9 mouse cellular contexts compared by ENCODE assay signal in genomic region chr14:20340149-20340548, GRCm38 (mm10). TPM values are rescaled to one million over a fixed set of nuclear protein-coding genes. Genes with fewer than 3 reads are reported as not detected.
DNase-seq lines count a peak whose midpoint lies in the region; ATAC-seq and TF ChIP-seq lines count a peak whose summit lies in the region.
"Had no signal": no experiment of that assay in that cellular context is flagged by ENCODE, and none has a peak within 500 bp of the region (broad histone marks: within the 10 kb centered on the region; RNA-seq: fewer than 3 reads in every experiment).

No protein-coding gene starts in this region.

- no peak for TF ChIP-seq POLR2A in CH12.LX (IDR thresholded peaks at IDR 0.05; ENCODE audit: low read depth, low read length)

- intact Hi-C loops in heart, postnatal 14 days (cut with DNase I): no loop called here
- intact Hi-C loops in heart, postnatal 25 days (cut with DNase I): no loop called here
- intact Hi-C loops in left cerebral cortex, postnatal 36 days (cut with DNase I): no loop called here

- dilution Hi-C loops in CH12.LX (cut with MboI; ENCODE audit: extremely low pct_ligation_motif_present, extremely low pct_unique_long_range_greater_than_20kb, low sequenced_read_pairs): no loop called here

- H3K27me3 ChIP-seq in CH12.LX (replicated peaks): no peaks in the 10 kb centered on the region
- H3K27me3 ChIP-seq in liver, embryonic 14.5 days (ENCODE audit: control insufficient read depth, insufficient read depth, low read length): no peaks in the 10 kb centered on the region
- no peaks in the 10 kb centered on the region for H3K27me3 ChIP-seq in stomach, postnatal 0 days (ENCODE audit: control insufficient read depth, insufficient read depth, low read length)
- H3K27me3 ChIP-seq in hindbrain, embryonic 13.5 days: no peaks in the 10 kb centered on the region
- H3K27me3 ChIP-seq: megakaryocyte, embryonic 14.5 days had no signal

- H3K9ac ChIP-seq in CH12.LX (ENCODE audit: insufficient read depth, low read depth): no peak overlapping the region
- H3K9ac ChIP-seq in liver, embryonic 14.5 days (replicated peaks): no peak overlapping the region
- H3K9ac ChIP-seq in stomach, postnatal 0 days (ENCODE audit: low read length): no peak overlapping the region
- H3K9ac ChIP-seq in hindbrain, embryonic 13.5 days: no peak overlapping the region

- WGBS in liver, embryonic 14.5 days (ENCODE audit: insufficient replicate concordance): 80% methylated on average over 8 of the region's 8 CpGs
- WGBS in stomach, postnatal 0 days: 86% methylated on average over 8 of the region's 8 CpGs
- WGBS in hindbrain, embryonic 13.5 days: 83% methylated on average over 8 of the region's 8 CpGs

- no peak for TF ChIP-seq RAD21 in CH12.LX (IDR thresholded peaks at IDR 0.05; ENCODE audit: low read depth, low read length)

- peak; percentile 50 to 58 for TF ChIP-seq CTCF in CH12.LX (conservative IDR thresholded peaks at IDR 0.05 in 1 of 2, IDR thresholded peaks at IDR 0.05 in 1 of 2; ENCODE audit: low read depth in 2 of 2, low read length in 2 of 2)
- TF ChIP-seq CTCF in liver, embryonic 14.5 days (IDR thresholded peaks at IDR 0.05; ENCODE audit: low read depth): peak; percentile 74
- peak; percentile 68 for TF ChIP-seq CTCF in stomach, postnatal 0 days (IDR thresholded peaks at IDR 0.05; ENCODE audit: low read depth)

- H3K36me3 ChIP-seq in CH12.LX (replicated peaks in 1 of 2; ENCODE audit: control insufficient read depth in 1 of 2, insufficient read depth in 1 of 2, low read length in 1 of 2): peaks cover 43 to 85% of the 10 kb centered on the region in 2 experiments
- peaks cover 17% of the 10 kb centered on the region for H3K36me3 ChIP-seq in liver, embryonic 14.5 days (replicated peaks; ENCODE audit: control insufficient read depth, insufficient read depth, low read depth)
- H3K36me3 ChIP-seq in stomach, postnatal 0 days (ENCODE audit: control insufficient read depth, insufficient read depth, low read length): peaks cover 12% of the 10 kb centered on the region
- H3K36me3 ChIP-seq in hindbrain, embryonic 13.5 days: peaks cover 65% of the 10 kb centered on the region

- peak; percentile 33 to 42 for DNase-seq in heart, postnatal 14 days
- no peak for DNase-seq in heart, postnatal 25 days (ENCODE audit: low spot score)
- peak; percentile 67 for DNase-seq in CH12.LX (ENCODE audit: extremely low read depth)
- DNase-seq in c-Kit-negative CD71-positive TER-119-positive erythroid progenitor cells, embryonic 14.5 days (ENCODE audit: low read depth, low spot score): peak; percentile 47
- peak in 2 of 3 experiments; percentile 28 to 40 for DNase-seq in liver, embryonic 14.5 days (ENCODE audit: low read depth in 3 of 3, low spot score in 3 of 3)
- DNase-seq in stomach, postnatal 0 days (ENCODE audit: low spot score): peak; percentile 21
- DNase-seq in left cerebral cortex, postnatal 36 days (ENCODE audit: low spot score in 2 of 2): no peak

- H3K9me3 ChIP-seq in CH12.LX (replicated peaks; ENCODE audit: low read length): no peaks in the 10 kb centered on the region
- no peaks in the 10 kb centered on the region for H3K9me3 ChIP-seq in liver, embryonic 14.5 days (ENCODE audit: control insufficient read depth, low read length)
- no peaks in the 10 kb centered on the region for H3K9me3 ChIP-seq in stomach, postnatal 0 days (ENCODE audit: control insufficient read depth, low read length)
- H3K9me3 ChIP-seq in hindbrain, embryonic 13.5 days: no peaks in the 10 kb centered on the region
- H3K9me3 ChIP-seq: megakaryocyte, embryonic 14.5 days had no signal

- in situ Hi-C loops in CH12.LX (cut with MboI; ENCODE audit: low pct_ligation_motif_present, low pct_unique_long_range_greater_than_20kb, low sequenced_read_pairs): no loop called here

- H3K4me2 ChIP-seq in CH12.LX (ENCODE audit: insufficient read depth, low read depth, poor library complexity, severe bottlenecking): no peak overlapping the region
- peak overlapping the region; percentile 49; the same call in 1 of the 2 replicates for H3K4me2 ChIP-seq in liver, embryonic 14.5 days (ENCODE audit: low read depth)
- no peak overlapping the region for H3K4me2 ChIP-seq in stomach, postnatal 0 days (replicated peaks; ENCODE audit: low read depth)
- H3K4me2 ChIP-seq in hindbrain, embryonic 13.5 days: no peak overlapping the region

- peaks cover 3 to 11% of the 10 kb centered on the region in 2 experiments; a peak in 2 of 4 replicates for H3K4me1 ChIP-seq in CH12.LX (ENCODE audit: control insufficient read depth in 1 of 2, insufficient read depth in 2 of 2)
- H3K4me1 ChIP-seq in liver, embryonic 14.5 days (replicated peaks; ENCODE audit: control insufficient read depth in 2 of 2, insufficient read depth in 2 of 2, low read length in 1 of 2): peaks cover 0 to 2% of the 10 kb centered on the region in 2 experiments; a peak in 2 of 4 replicates
- H3K4me1 ChIP-seq in stomach, postnatal 0 days (replicated peaks; ENCODE audit: control insufficient read depth, insufficient read depth): no peaks in the 10 kb centered on the region
- H3K4me1 ChIP-seq in hindbrain, embryonic 13.5 days (replicated peaks): peaks cover 1% of the 10 kb centered on the region; the same call in 1 of the 2 replicates

- H3K79me2 ChIP-seq in CH12.LX (replicated peaks; ENCODE audit: control insufficient read depth, extremely low read depth, insufficient read depth, poor library complexity, severe bottlenecking): peaks cover 13% of the 10 kb centered on the region; the same call in 1 of the 2 replicates

- no peak for ATAC-seq in liver, embryonic 14.5 days (ENCODE audit: insufficient read depth)
- ATAC-seq in stomach, postnatal 0 days (ENCODE audit: low FRiP score, low TSS enrichment): peak; percentile 79
- no peak for ATAC-seq in hindbrain, embryonic 13.5 days (ENCODE audit: low FRiP score)

- H3K4me3 ChIP-seq in CH12.LX (replicated peaks in 1 of 3; ENCODE audit: low read depth in 2 of 3, low read length in 2 of 3, poor library complexity in 1 of 3): no peak overlapping the region
- H3K4me3 ChIP-seq in liver, embryonic 14.5 days (ENCODE audit: insufficient read depth in 1 of 2, low read depth in 2 of 2, low read length in 2 of 2): no peak overlapping the region
- no peak overlapping the region for H3K4me3 ChIP-seq in stomach, postnatal 0 days (ENCODE audit: low read depth, low read length)
- H3K4me3 ChIP-seq in hindbrain, embryonic 13.5 days: no peak overlapping the region

- no peak for TF ChIP-seq EP300 in CH12.LX (IDR thresholded peaks at IDR 0.05; ENCODE audit: low read length)
- TF ChIP-seq EP300 in liver, embryonic 14.5 days (IDR thresholded peaks at IDR 0.05; ENCODE audit: low read depth): no peak
- TF ChIP-seq EP300 in stomach, postnatal 0 days (optimal IDR thresholded peaks at IDR 0.05): no peak

- no peak overlapping the region for H3K27ac ChIP-seq in CH12.LX (ENCODE audit: insufficient read depth, low read depth)
- H3K27ac ChIP-seq in liver, embryonic 14.5 days: no peak overlapping the region
- no peak overlapping the region for H3K27ac ChIP-seq in stomach, postnatal 0 days (replicated peaks)
- H3K27ac ChIP-seq in hindbrain, embryonic 13.5 days: no peak overlapping the region

RNA-seq across cellular contexts. Expression of gene Ecd, which starts 7.8 kb away (rescaled TPM):
- 10 to 100 TPM; 25.1 to 32.2 TPM for total RNA-seq in heart, postnatal 14 days (2021)
- total RNA-seq in heart, postnatal 25 days (2021): 10 to 100 TPM; 29.9 to 36.2 TPM
- total RNA-seq in CH12.LX (2012; rRNA removed): 61.4 and 72.5 TPM in 2 replicates
- total RNA-seq in CH12.LX (2014; rRNA removed): 105 TPM in 2 replicates
- polyA plus RNA-seq in CH12.LX (2012; ENCODE audit: insufficient read length, low read depth): 98.3 and 112 TPM in 2 replicates
- 12.4 and 15.6 TPM in 2 replicates for polyA plus RNA-seq in liver, embryonic 14.5 days (2012; rRNA removed)
- polyA plus RNA-seq in liver, embryonic 14.5 days (2014; fragmentation: Nextera tagmentation; extraction: Ambion mirVana): 25.8 and 28.9 TPM in 2 replicates
- 21.5 and 23.4 TPM in 2 replicates for polyA plus RNA-seq in stomach, postnatal 0 days (2015; fragmentation: Nextera tagmentation; extraction: Ambion mirVana)
- 10 to 100 TPM; 37.1 to 41.9 TPM for total RNA-seq in left cerebral cortex, postnatal 36 days (2021)
- 51.6 and 53.2 TPM in 2 replicates for polyA plus RNA-seq in hindbrain, embryonic 13.5 days (2015; fragmentation: Nextera tagmentation; extraction: Ambion mirVana)

RNA-seq across cellular contexts. Expression of gene Fam149b, which starts 7.8 kb away (rescaled TPM):
- 10 to 100 TPM; 32.1 to 34.7 TPM for total RNA-seq in heart, postnatal 14 days (2021)
- 10 to 100 TPM; 34.0 to 34.1 TPM for total RNA-seq in heart, postnatal 25 days (2021)
- 15.8 and 16.7 TPM in 2 replicates for total RNA-seq in CH12.LX (2012; rRNA removed)
- 19.3 and 21.9 TPM in 2 replicates for total RNA-seq in CH12.LX (2014; rRNA removed)
- 19.8 and 20.0 TPM in 2 replicates for polyA plus RNA-seq in CH12.LX (2012; ENCODE audit: insufficient read length, low read depth)
- 6.6 and 7.4 TPM in 2 replicates for polyA plus RNA-seq in liver, embryonic 14.5 days (2012; rRNA removed)
- polyA plus RNA-seq in liver, embryonic 14.5 days (2014; fragmentation: Nextera tagmentation; extraction: Ambion mirVana): 6.8 and 8.2 TPM in 2 replicates
- 13.5 and 14.8 TPM in 2 replicates for polyA plus RNA-seq in stomach, postnatal 0 days (2015; fragmentation: Nextera tagmentation; extraction: Ambion mirVana)
- total RNA-seq in left cerebral cortex, postnatal 36 days (2021): 10 to 100 TPM; 46.1 to 56.2 TPM
- 43.3 and 44.2 TPM in 2 replicates for polyA plus RNA-seq in hindbrain, embryonic 13.5 days (2015; fragmentation: Nextera tagmentation; extraction: Ambion mirVana)

RNA-seq across cellular contexts. Expression of gene Nudt13, which starts 45.7 kb away (rescaled TPM):
- 10 to 100 TPM; 25.7 to 35.1 TPM for total RNA-seq in heart, postnatal 14 days (2021)
- 10 to 100 TPM; 27.6 to 33.6 TPM for total RNA-seq in heart, postnatal 25 days (2021)
- 11.2 and 14.8 TPM in 2 replicates for total RNA-seq in CH12.LX (2012; rRNA removed)
- total RNA-seq in CH12.LX (2014; rRNA removed): 10.9 and 12.9 TPM in 2 replicates
- 11.1 and 11.4 TPM in 2 replicates for polyA plus RNA-seq in CH12.LX (2012; ENCODE audit: insufficient read length, low read depth)
- 5.1 and 6.1 TPM in 2 replicates for polyA plus RNA-seq in liver, embryonic 14.5 days (2012; rRNA removed)
- polyA plus RNA-seq in liver, embryonic 14.5 days (2014; fragmentation: Nextera tagmentation; extraction: Ambion mirVana): 2.6 and 4.8 TPM in 2 replicates
- 11.6 and 11.8 TPM in 2 replicates for polyA plus RNA-seq in stomach, postnatal 0 days (2015; fragmentation: Nextera tagmentation; extraction: Ambion mirVana)
- total RNA-seq in left cerebral cortex, postnatal 36 days (2021): 10 to 100 TPM; 17.4 to 19.5 TPM
- polyA plus RNA-seq in hindbrain, embryonic 13.5 days (2015; fragmentation: Nextera tagmentation; extraction: Ambion mirVana): 11.3 and 17.1 TPM in 2 replicates

RNA-seq across cellular contexts. Expression of gene Dnajc9, which starts 48.6 kb away (rescaled TPM):
- 10 to 100 TPM; 12.2 to 15.2 TPM for total RNA-seq in heart, postnatal 14 days (2021)
- total RNA-seq in heart, postnatal 25 days (2021): 10 to 100 TPM; 10.1 to 11.5 TPM
- total RNA-seq in CH12.LX (2012; rRNA removed) (123 and 147 TPM in 2 replicates), CH12.LX (2014; rRNA removed) (223 and 261 TPM in 2 replicates)
- polyA plus RNA-seq in CH12.LX (2012; ENCODE audit: insufficient read length, low read depth): 166 and 208 TPM in 2 replicates
- 30.0 and 76.3 TPM in 2 replicates for polyA plus RNA-seq in liver, embryonic 14.5 days (2012; rRNA removed)
- 94.5 and 103 TPM in 2 replicates for polyA plus RNA-seq in liver, embryonic 14.5 days (2014; fragmentation: Nextera tagmentation; extraction: Ambion mirVana)
- polyA plus RNA-seq in stomach, postnatal 0 days (2015; fragmentation: Nextera tagmentation; extraction: Ambion mirVana): 41.7 and 42.7 TPM in 2 replicates
- 10 to 100 TPM; 24.7 to 25.1 TPM for total RNA-seq in left cerebral cortex, postnatal 36 days (2021)
- polyA plus RNA-seq in hindbrain, embryonic 13.5 days (2015; fragmentation: Nextera tagmentation; extraction: Ambion mirVana): 125 and 126 TPM in 2 replicates

RNA-seq across cellular contexts. Expression of gene Mrps16, which starts 53.3 kb away (rescaled TPM):
- total RNA-seq in heart, postnatal 14 days (2021): 10 to 100 TPM; 64.9 to 68.5 TPM
- total RNA-seq in heart, postnatal 25 days (2021): 10 to 100 TPM; 72.6 to 81.0 TPM
- total RNA-seq in CH12.LX (2012; rRNA removed): 112 and 128 TPM in 2 replicates
- 92.9 and 97.2 TPM in 2 replicates for total RNA-seq in CH12.LX (2014; rRNA removed)
- 107 and 110 TPM in 2 replicates for polyA plus RNA-seq in CH12.LX (2012; ENCODE audit: insufficient read length, low read depth)
- polyA plus RNA-seq in liver, embryonic 14.5 days (2012; rRNA removed): 19.0 and 22.9 TPM in 2 replicates
- polyA plus RNA-seq in liver, embryonic 14.5 days (2014; fragmentation: Nextera tagmentation; extraction: Ambion mirVana): 58.1 and 61.0 TPM in 2 replicates
- polyA plus RNA-seq in stomach, postnatal 0 days (2015; fragmentation: Nextera tagmentation; extraction: Ambion mirVana): 65.0 and 77.4 TPM in 2 replicates
- 10 to 100 TPM; 31.7 to 31.9 TPM for total RNA-seq in left cerebral cortex, postnatal 36 days (2021)
- 61.0 and 64.9 TPM in 2 replicates for polyA plus RNA-seq in hindbrain, embryonic 13.5 days (2015; fragmentation: Nextera tagmentation; extraction: Ambion mirVana)

Comparison
In these comparisons a context has a peak if more than half of its experiments do, and no peak if none do; other contexts are left out.
1. DNase-seq: peak in heart, postnatal 14 days (2 of 2), CH12.LX (single experiment), c-Kit-negative CD71-positive TER-119-positive erythroid progenitor cells, embryonic 14.5 days (single experiment), liver, embryonic 14.5 days (2 of 3) and stomach, postnatal 0 days (single experiment); none in heart, postnatal 25 days (single experiment) and left cerebral cortex, postnatal 36 days (0 of 2).
2. Peak in every context shown above with its lines, with median percentiles within 50 percentile points of each other: CTCF ChIP-seq.